Mouse (Mus musculus) heart, postnatal 0 days (tissue): ENCODE measurements around the gene Zic2. TPM values are rescaled to one million over a fixed set of nuclear protein-coding genes. Genes with fewer than 3 reads are reported as not detected.

Experiments used
- ATAC-seq: fragments of 200-750 bp; cut with Nextera tagmentation; 2 replicates; pipeline ENCODE4 v1.8.0; 2017; ENCODE audit warnings: low read depth, moderate number of reproducible peaks, moderate library complexity; ENCODE audit not compliant: insufficient read depth
- DNase-seq: peaks from one replicate; pipeline ENCODE4 v3.0.0-alpha.2; 2016; ENCODE audit warnings: low spot score
- H3K27ac ChIP-seq: fragments of 300-500 bp; sonication (generic); 2 replicates; pipeline ENCODE4 v1.5.1; 2014; ENCODE audit warnings: low read depth, mild to moderate bottlenecking
- H3K27me3 ChIP-seq: fragments of 300-500 bp; sonication (generic); 2 replicates; pipeline ENCODE4 v1.6.1; 2014; ENCODE audit warnings: low read length, mixed read lengths; ENCODE audit not compliant: control insufficient read depth, insufficient read depth
- H3K36me3 ChIP-seq: fragments of 300-500 bp; sonication (generic); replicated peaks from 2 replicates; pipeline ENCODE4 v1.6.1; 2014; ENCODE audit warnings: low read length, mixed read lengths; ENCODE audit not compliant: control insufficient read depth, insufficient read depth
- H3K4me1 ChIP-seq: fragments of 300-500 bp; sonication (generic); 2 replicates; pipeline ENCODE4 v1.6.1; 2014; ENCODE audit warnings: antibody characterized with exemption; ENCODE audit not compliant: control insufficient read depth, insufficient read depth
- H3K4me2 ChIP-seq: fragments of 300-500 bp; sonication (generic); 2 replicates; pipeline ENCODE4 v1.6.1; 2014; ENCODE audit warnings: low read depth, mild to moderate bottlenecking, low read length, moderate library complexity
- H3K4me3 ChIP-seq: fragments of 300-500 bp; sonication (generic); 2 replicates; pipeline ENCODE4 v1.5.1; 2014; ENCODE audit warnings: low read depth, low read length
- H3K9ac ChIP-seq: fragments of 300-500 bp; sonication (generic); replicated peaks from 2 replicates; pipeline ENCODE4 v1.6.1; 2014; ENCODE audit warnings: low read depth, low read length, mixed read lengths
- H3K9me3 ChIP-seq: fragments of 300-500 bp; sonication (generic); replicated peaks from 2 replicates; pipeline ENCODE4 v1.6.1; 2016; ENCODE audit warnings: low read length; ENCODE audit not compliant: control insufficient read depth
- CTCF ChIP-seq: IDR thresholded peaks from 2 replicates; pipeline ENCODE4 v1.5.1; 2016; ENCODE audit warnings: antibody characterized with exemption, control low read depth, low read depth
- EP300 ChIP-seq: IDR thresholded peaks from 2 replicates; pipeline ENCODE4 v1.6.1; 2016; ENCODE audit warnings: antibody characterized with exemption, low read depth
- whole genome bisulfite sequencing: fragments of 180-500 bp; shearing (Covaris S2); extraction: QIAGEN DNeasy Blood & Tissue Kit; methylation state at CpG from one replicate; pipeline ENCODE4 v1.1.7; 2014; 5-methylcytosine and 5-hydroxymethylcytosine counted together
- polyA plus RNA-seq: library from polyadenylated mRNA; unstranded; fragments of >200 nt; fragmentation: Nextera tagmentation; extraction: Ambion mirVana; gene quantifications from 2 replicates; pipeline ENCODE4 v1.2.1, GENCODE M21; 2015
- total RNA-seq: library from RNA; depleted of rRNA; stranded (reverse); fragments of >200 nt; gene quantifications from 2 replicates; pipeline ENCODE4 v1.2.3, GENCODE M21; 2014; ENCODE audit warnings: low replicate concordance

Zic2 gene
- total and polyA plus RNA-seq, 2 experiments from 2014 or later = not detected

- no peaks in the 10 kb centered on the region for H3K9me3 ChIP-seq
- H3K4me1 ChIP-seq = 0 out of 2 replicates have a peak, but pooled peaks cover 5% of the 10 kb centered on the region
- no peak overlapping the region for H3K27ac ChIP-seq
- TF ChIP-seq CTCF (no peak), EP300 (no peak)
- peaks cover 100% of the 10 kb centered on the region for H3K27me3 ChIP-seq
- no peak overlapping the region for H3K4me3 ChIP-seq
- DNase-seq (no peak), ATAC-seq (no peak)
- H3K9ac ChIP-seq = no peak overlapping the region
- 2% methylated on average over 17 of the region's 17 CpGs for WGBS
- no peaks in the 10 kb centered on the region for H3K36me3 ChIP-seq
- H3K4me2 ChIP-seq = no peak overlapping the region
Observed at GRCm38 (mm10) chr14:122473211-122473751, 2.0 kb upstream of the Zic2 start.

- Histone ChIP-seq H3K9me3 (no peaks in the 10 kb centered on the region), H3K36me3 (no peaks in the 10 kb centered on the region), H3K4me3 (peak overlapping the region; percentile 52), H3K27me3 (peaks cover 100% of the 10 kb centered on the region), H3K9ac (no peak overlapping the region), H3K4me1 (0 out of 2 replicates have a peak, but pooled peaks cover 5% of the 10 kb centered on the region), H3K27ac (no peak overlapping the region), H3K4me2 (peak overlapping the region; percentile 71)
- 1% methylated on average over 57 of the region's 57 CpGs for WGBS
- DNase-seq (no peak), ATAC-seq (no peak)
- TF ChIP-seq CTCF = no peak
- no peak for TF ChIP-seq EP300
Observed at GRCm38 (mm10) chr14:122474041-122474890, 969 bp upstream of the Zic2 start.

GRCm38 (mm10) chr14:122475557-122476040 lies 364 bp downstream of the Zic2 start:
- no peak for TF ChIP-seq CTCF
- no peak for TF ChIP-seq EP300
- no peaks in the 10 kb centered on the region for H3K9me3 ChIP-seq
- no peak overlapping the region for H3K27ac ChIP-seq
- H3K9ac ChIP-seq = no peak overlapping the region
- ATAC-seq = 0 out of 2 replicates have a peak, but pooled peaks have one; percentile 24
- H3K36me3 ChIP-seq = no peaks in the 10 kb centered on the region
- H3K27me3 ChIP-seq = peaks cover 100% of the 10 kb centered on the region
- DNase-seq = no peak
- peak overlapping the region; percentile 52 for H3K4me3 ChIP-seq
- whole genome bisulfite sequencing = under 1% methylated on average over 59 of the region's 65 CpGs
- H3K4me1 ChIP-seq = 0 out of 2 replicates have a peak, but pooled peaks cover 5% of the 10 kb centered on the region
- peak overlapping the region; percentile 71 for H3K4me2 ChIP-seq

GRCm38 (mm10) chr14:122476041-122476821 lies 996 bp downstream of the Zic2 start:
- Histone ChIP-seq H3K4me2 (peak overlapping the region; percentile 71), H3K27me3 (peaks cover 100% of the 10 kb centered on the region), H3K27ac (no peak overlapping the region), H3K4me1 (0 out of 2 replicates have a peak, but pooled peaks cover 5% of the 10 kb centered on the region), H3K9ac (no peak overlapping the region), H3K4me3 (peak overlapping the region; percentile 52), H3K9me3 (no peaks in the 10 kb centered on the region), H3K36me3 (no peaks in the 10 kb centered on the region)
- ATAC-seq (0 out of 2 replicates have a peak, but pooled peaks have one; percentile 12), DNase-seq (no peak)
- under 1% methylated on average over 62 of the region's 62 CpGs for WGBS
- TF ChIP-seq CTCF (no peak), EP300 (no peak)

DNA sequence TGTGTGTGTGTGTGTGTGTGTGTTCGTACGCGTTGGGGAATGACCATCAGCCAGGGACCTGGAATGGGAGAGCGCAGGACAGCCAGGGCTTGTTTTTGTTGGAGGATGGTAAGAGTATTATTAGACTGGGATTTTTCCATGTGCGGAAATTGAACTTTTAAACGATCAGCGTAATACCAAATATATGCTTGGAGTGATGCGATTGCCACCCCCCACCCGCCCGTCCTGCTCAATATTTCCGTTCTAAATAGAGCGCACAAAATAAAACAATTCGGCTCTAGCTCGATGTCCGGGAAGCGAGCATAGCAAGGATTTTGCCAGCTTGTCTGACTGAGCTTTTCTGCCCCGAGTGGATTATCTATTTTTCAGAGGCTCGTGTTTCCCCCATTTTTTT lies 1.6 kb downstream of the Zic2 start:
- no peaks in the 10 kb centered on the region for H3K9me3 ChIP-seq
- no peak overlapping the region for H3K27ac ChIP-seq
- H3K4me1 ChIP-seq = 0 out of 2 replicates have a peak, but pooled peaks cover 5% of the 10 kb centered on the region
- ATAC-seq (no peak), DNase-seq (no peak)
- H3K9ac ChIP-seq = no peak overlapping the region
- 1% methylated on average over 18 of the region's 18 CpGs for WGBS
- H3K27me3 ChIP-seq = peaks cover 100% of the 10 kb centered on the region
- no peaks in the 10 kb centered on the region for H3K36me3 ChIP-seq
- no peak overlapping the region for H3K4me3 ChIP-seq
- TF ChIP-seq EP300 (no peak), CTCF (no peak)
- H3K4me2 ChIP-seq = no peak overlapping the region
